Mouse (Mus musculus) inflammation-experienced regulatory T-cells, adult 16 weeks (primary cell): ENCODE results near the gene Plcd1. TPM values are rescaled to one million over a fixed set of nuclear protein-coding genes. Genes with fewer than 3 reads are reported as not detected.

Experiments
- polyA plus RNA-seq: library from polyadenylated mRNA; unstranded; fragments of 100-300 nt; shearing (Covaris generic); gene quantifications from one replicate; pipeline ENCODE4 v1.2.1, GENCODE M21; 2017

Plcd1 gene
- polyA plus RNA-seq = 5.3 TPM

GRCm38 (mm10) chr9:119093419-119094295, at the start of gene Plcd1:
Gene Plcd1 (minus strand): TSS chr9:119093502.

GRCm38 (mm10) chr9:119101992-119102782, 8.9 kb upstream of the Plcd1 start, which contains the start of gene Dlec1:
Gene Dlec1 (plus strand): TSS chr9:119102478.

GRCm38 (mm10) chr9:119052154-119052944, 41.0 kb downstream of the Plcd1 start, which contains the start of gene Vill:
Gene Vill (plus strand): TSS chr9:119052778.

Other genes with a start within 250 kb of the Plcd1 start
- gene Ctdspl, start 167.0 kb downstream of the Plcd1 start, polyA plus RNA-seq = 0.69 TPM
- 33.2 TPM for gene Vill, start 40.7 kb downstream of the Plcd1 start, polyA plus RNA-seq
- 0.76 TPM for gene Dlec1, start 9.0 kb upstream of the Plcd1 start, polyA plus RNA-seq
- not detected for gene Acaa1b, start 63.6 kb upstream of the Plcd1 start, polyA plus RNA-seq
- gene Gm47289, start 65.7 kb upstream of the Plcd1 start, polyA plus RNA-seq = not detected
- not detected for gene Slc22a13, start 115.6 kb upstream of the Plcd1 start, polyA plus RNA-seq
- gene Oxsr1, start 228.9 kb upstream of the Plcd1 start, polyA plus RNA-seq = 5.5 TPM
- 72.2 TPM for gene Acaa1a, start 246.2 kb upstream of the Plcd1 start, polyA plus RNA-seq
- 103 TPM for gene Myd88, start 247.9 kb upstream of the Plcd1 start, polyA plus RNA-seq